Mouse (Mus musculus): ENCODE results near the gene Chsy1. TPM values are rescaled to one million over a fixed set of nuclear protein-coding genes. Genes with fewer than 3 reads are reported as not detected.

Chsy1 gene
- polyA plus RNA-seq, 1 experiment, result 17.2 TPM

- Histone ChIP-seq H3K27me3 (ENCODE audit: control insufficient read depth, insufficient read depth, insufficient read length) (no peaks in the 10 kb centered on the region), H3K36me3 (ENCODE audit: control insufficient read depth, insufficient read depth) (no peaks in the 10 kb centered on the region), H3ac (ENCODE audit: control insufficient read depth, insufficient read length) (no peak overlapping the region), H3K4me3 (no peak overlapping the region), H3K4me2 (ENCODE audit: low read depth) (no peak overlapping the region), H3K79me2 (ENCODE audit: control insufficient read depth, insufficient read depth) (no peaks in the 10 kb centered on the region)
- no peak for TF ChIP-seq REST (IDR thresholded peaks at IDR 0.05; ENCODE audit: insufficient read depth, insufficient read length)
- TF ChIP-seq USF1 (IDR thresholded peaks at IDR 0.05; ENCODE audit: low read depth), result no peak
- TF ChIP-seq POLR2A (IDR thresholded peaks at IDR 0.05; ENCODE audit: insufficient read length, low read depth), result no peak
- TF ChIP-seq TCF12 (IDR thresholded peaks at IDR 0.05; ENCODE audit: insufficient read depth, poor library complexity, severe bottlenecking), result no peak
- TF ChIP-seq MYOG (IDR thresholded peaks at IDR 0.05; ENCODE audit: control insufficient read depth in 1 of 3, insufficient read depth in 1 of 3, insufficient read length in 2 of 3, low read depth in 2 of 3), result no peak
- TF ChIP-seq MAX (IDR thresholded peaks at IDR 0.05; ENCODE audit: low read depth), result no peak
- TF ChIP-seq POLR2AphosphoS2 (IDR thresholded peaks at IDR 0.05; ENCODE audit: insufficient read length, low read depth), result no peak
- TF ChIP-seq SRF (IDR thresholded peaks at IDR 0.05; ENCODE audit: control insufficient read depth, insufficient read length, low read depth), result no peak
- no peak for TF ChIP-seq TCF3 (IDR thresholded peaks at IDR 0.05; ENCODE audit: insufficient read length, low read depth)
- no peak for TF ChIP-seq CEBPB (IDR thresholded peaks at IDR 0.05; ENCODE audit: insufficient read depth, poor library complexity, severe bottlenecking)
- TF ChIP-seq MYOD1 (IDR thresholded peaks at IDR 0.05; ENCODE audit: control insufficient read depth in 1 of 3, insufficient read length in 2 of 3, low read depth in 2 of 3), result no peak
Observed at GRCm38 (mm10) chr7:66194511-66194910, 85.2 kb downstream of the Chsy1 start.

GRCm38 (mm10) chr7:66195881-66196280, 86.6 kb downstream of the Chsy1 start:
- TF ChIP-seq TCF12 (IDR thresholded peaks at IDR 0.05; ENCODE audit: insufficient read depth, poor library complexity, severe bottlenecking) (no peak), SRF (IDR thresholded peaks at IDR 0.05; ENCODE audit: control insufficient read depth, insufficient read length, low read depth) (no peak), REST (IDR thresholded peaks at IDR 0.05; ENCODE audit: insufficient read depth, insufficient read length) (no peak), MYOD1 (IDR thresholded peaks at IDR 0.05; ENCODE audit: control insufficient read depth in 1 of 3, insufficient read length in 2 of 3, low read depth in 2 of 3) (no peak), E2F4 (IDR thresholded peaks at IDR 0.05; ENCODE audit: insufficient read depth) (no peak), POLR2A (IDR thresholded peaks at IDR 0.05; ENCODE audit: insufficient read length, low read depth) (no peak), CEBPB (IDR thresholded peaks at IDR 0.05; ENCODE audit: insufficient read depth, poor library complexity, severe bottlenecking) (no peak), TCF3 (IDR thresholded peaks at IDR 0.05; ENCODE audit: insufficient read length, low read depth) (no peak), MAX (IDR thresholded peaks at IDR 0.05; ENCODE audit: low read depth) (no peak), MYOG (IDR thresholded peaks at IDR 0.05; ENCODE audit: control insufficient read depth in 1 of 3, insufficient read depth in 1 of 3, insufficient read length in 2 of 3, low read depth in 2 of 3) (no peak)
- no peak overlapping the region for H3ac ChIP-seq (ENCODE audit: control insufficient read depth, insufficient read length)
- H3K4me2 ChIP-seq (ENCODE audit: low read depth), result no peak overlapping the region
- H3K79me2 ChIP-seq (ENCODE audit: control insufficient read depth, insufficient read depth), result no peaks in the 10 kb centered on the region
- H3K36me3 ChIP-seq (ENCODE audit: control insufficient read depth, insufficient read depth), result no peaks in the 10 kb centered on the region
- H3K4me3 ChIP-seq, result no peak overlapping the region
- no peaks in the 10 kb centered on the region for H3K27me3 ChIP-seq (ENCODE audit: control insufficient read depth, insufficient read depth, insufficient read length)

GRCm38 (mm10) chr7:66196609-66197445, 87.5 kb downstream of the Chsy1 start:
- TF ChIP-seq TCF12 (IDR thresholded peaks at IDR 0.05; ENCODE audit: insufficient read depth, poor library complexity, severe bottlenecking) (no peak), MYOD1 (IDR thresholded peaks at IDR 0.05; ENCODE audit: control insufficient read depth in 1 of 3, insufficient read length in 2 of 3, low read depth in 2 of 3) (no peak), USF1 (IDR thresholded peaks at IDR 0.05; ENCODE audit: low read depth) (no peak), CEBPB (IDR thresholded peaks at IDR 0.05; ENCODE audit: insufficient read depth, poor library complexity, severe bottlenecking) (no peak), TCF3 (IDR thresholded peaks at IDR 0.05; ENCODE audit: insufficient read length, low read depth) (no peak), MYOG (IDR thresholded peaks at IDR 0.05; ENCODE audit: control insufficient read depth in 1 of 3, insufficient read depth in 1 of 3, insufficient read length in 2 of 3, low read depth in 2 of 3) (no peak), POLR2AphosphoS2 (IDR thresholded peaks at IDR 0.05; ENCODE audit: insufficient read length, low read depth) (no peak), POLR2A (IDR thresholded peaks at IDR 0.05; ENCODE audit: insufficient read length, low read depth) (no peak), REST (IDR thresholded peaks at IDR 0.05; ENCODE audit: insufficient read depth, insufficient read length) (no peak), E2F4 (IDR thresholded peaks at IDR 0.05; ENCODE audit: insufficient read depth) (no peak), SRF (IDR thresholded peaks at IDR 0.05; ENCODE audit: control insufficient read depth, insufficient read length, low read depth) (no peak), MAX (IDR thresholded peaks at IDR 0.05; ENCODE audit: low read depth) (no peak)
- Histone ChIP-seq H3K79me2 (ENCODE audit: control insufficient read depth, insufficient read depth) (no peaks in the 10 kb centered on the region), H3K27me3 (ENCODE audit: control insufficient read depth, insufficient read depth, insufficient read length) (no peaks in the 10 kb centered on the region), H3K4me3 (no peak overlapping the region), H3K4me2 (ENCODE audit: low read depth) (no peak overlapping the region), H3K36me3 (ENCODE audit: control insufficient read depth, insufficient read depth) (no peaks in the 10 kb centered on the region), H3ac (ENCODE audit: control insufficient read depth, insufficient read length) (no peak overlapping the region)

GRCm38 (mm10) chr7:66198416-66198815, 89.1 kb downstream of the Chsy1 start:
- H3ac ChIP-seq (ENCODE audit: control insufficient read depth, insufficient read length), result no peak overlapping the region
- H3K36me3 ChIP-seq (ENCODE audit: control insufficient read depth, insufficient read depth), result no peaks in the 10 kb centered on the region
- no peaks in the 10 kb centered on the region for H3K79me2 ChIP-seq (ENCODE audit: control insufficient read depth, insufficient read depth)
- TF ChIP-seq POLR2AphosphoS2 (IDR thresholded peaks at IDR 0.05; ENCODE audit: insufficient read length, low read depth) (no peak), USF1 (IDR thresholded peaks at IDR 0.05; ENCODE audit: low read depth) (no peak)
- H3K4me3 ChIP-seq, result no peak overlapping the region
- no peaks in the 10 kb centered on the region for H3K27me3 ChIP-seq (ENCODE audit: control insufficient read depth, insufficient read depth, insufficient read length)
- peak overlapping the region; percentile 76 for H3K4me2 ChIP-seq (ENCODE audit: low read depth)

Measured in myocyte (in vitro differentiated cells).